Mouse (Mus musculus): Measurements from ENCODE around the gene Cfap100.

DNA sequence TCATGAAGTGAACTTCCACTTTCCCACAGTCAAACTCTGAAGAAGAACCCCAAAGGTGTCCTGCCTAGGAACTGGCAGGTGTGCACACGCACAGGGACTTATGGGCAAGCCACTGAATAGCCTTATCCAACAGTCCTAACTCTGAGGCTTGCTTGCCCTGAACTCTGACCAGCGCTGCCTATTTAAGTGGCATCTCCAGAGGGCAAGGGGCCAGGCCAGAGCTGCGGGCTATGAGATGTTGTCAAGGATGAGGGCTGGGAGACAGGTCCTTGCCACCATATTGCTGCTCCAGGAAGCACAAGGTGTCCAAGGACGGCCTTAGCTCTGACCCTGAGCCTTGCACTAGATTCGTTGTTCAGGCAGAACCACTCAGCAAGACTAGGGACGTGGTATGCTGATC is 40.4 kb upstream of the Cfap100 start:
- TF ChIP-seq CTCF (IDR thresholded peaks at IDR 0.05; ENCODE audit: low read depth), result no peak
- TF ChIP-seq EP300 (IDR thresholded peaks at IDR 0.05; ENCODE audit: low read depth), result no peak

Data from liver, postnatal 0 days (tissue).